Mouse (Mus musculus): Measurements from ENCODE around the gene Dhrs7. TPM values are rescaled to one million over a fixed set of nuclear protein-coding genes. Genes with fewer than 3 reads are reported as not detected.

Dhrs7 gene
- polyA plus RNA-seq, 1 experiment from 2014 or later = 47.2 TPM

Other genes with a start within 250 kb of the Dhrs7 start
- gene Lrrc9, start 223.0 kb downstream of the Dhrs7 start, polyA plus RNA-seq (2015; fragmentation: Nextera tagmentation; extraction: Ambion mirVana) = 0.48 and 0.54 TPM in 2 replicates
- 12.0 and 12.3 TPM in 2 replicates for gene Pcnx4, start 128.5 kb downstream of the Dhrs7 start, polyA plus RNA-seq (2015; fragmentation: Nextera tagmentation; extraction: Ambion mirVana)
- gene Gm4756, start 15.2 kb downstream of the Dhrs7 start, polyA plus RNA-seq (2015; fragmentation: Nextera tagmentation; extraction: Ambion mirVana) = not detected in 2 replicates
- gene Ppm1a, start 92.5 kb upstream of the Dhrs7 start, polyA plus RNA-seq (2015; fragmentation: Nextera tagmentation; extraction: Ambion mirVana) = 55.4 and 55.6 TPM in 2 replicates